Mouse (Mus musculus): ENCODE results near the gene Hoxd9. TPM values are rescaled to one million over a fixed set of nuclear protein-coding genes. Genes with fewer than 3 reads are reported as not detected.

The Hoxd9 gene
- total RNA-seq (2014; rRNA removed): not detected in 2 replicates
- not detected in 2 replicates for polyA plus RNA-seq (2015; fragmentation: Nextera tagmentation; extraction: Ambion mirVana)

GRCm38 (mm10) chr2:74697567-74698121 is at the start of gene Hoxd9:
Hoxd9 (plus strand) TSS chr2:74697727.
- Histone ChIP-seq H3K4me2 (ENCODE audit: low read depth, low read length) (peak within 1 kb of the TSS; percentile 47), H3K27ac (no peak within 1 kb of the TSS), H3K4me1 (ENCODE audit: insufficient read depth, low read length) (no peaks in the 10 kb centered on the region), H3K4me3 (ENCODE audit: low read length) (peak within 1 kb of the TSS; percentile 21), H3K27me3 (ENCODE audit: insufficient read depth, low read length) (peaks cover 91% of the 10 kb centered on the region), H3K9ac (replicated peaks; ENCODE audit: low read length) (no peak within 1 kb of the TSS), H3K9me3 (ENCODE audit: low read length) (no peaks in the 10 kb centered on the region), H3K36me3 (ENCODE audit: insufficient read depth, low read length) (no peaks in the 10 kb centered on the region)
- ATAC-seq: 0 out of 2 replicates have a peak, but pooled peaks have one; percentile 55
- no peak for DNase-seq (ENCODE audit: low spot score)
- under 1% methylated on average over 41 of the region's 43 CpGs for WGBS
- TF ChIP-seq CTCF (IDR thresholded peaks at IDR 0.05; ENCODE audit: low read depth): no peak

- no peak for TF ChIP-seq CTCF (IDR thresholded peaks at IDR 0.05; ENCODE audit: low read depth)
- 46% methylated on average over 2 of the region's 2 CpGs for WGBS
- ATAC-seq: no peak
- no peak overlapping the region for H3K4me3 ChIP-seq (ENCODE audit: low read length)
- H3K9me3 ChIP-seq (ENCODE audit: low read length): no peaks in the 10 kb centered on the region
- H3K36me3 ChIP-seq (ENCODE audit: insufficient read depth, low read length): no peaks in the 10 kb centered on the region
- H3K4me1 ChIP-seq (ENCODE audit: insufficient read depth, low read length): no peaks in the 10 kb centered on the region
- no peak overlapping the region for H3K9ac ChIP-seq (replicated peaks; ENCODE audit: low read length)
- H3K4me2 ChIP-seq (ENCODE audit: low read depth, low read length): no peak overlapping the region
- H3K27me3 ChIP-seq (ENCODE audit: insufficient read depth, low read length): peaks cover 82% of the 10 kb centered on the region
- H3K27ac ChIP-seq: no peak overlapping the region
- no peak for DNase-seq (ENCODE audit: low spot score)
Measured at GRCm38 (mm10) chr2:74652996-74653340, 44.6 kb upstream of the Hoxd9 start.

DNA sequence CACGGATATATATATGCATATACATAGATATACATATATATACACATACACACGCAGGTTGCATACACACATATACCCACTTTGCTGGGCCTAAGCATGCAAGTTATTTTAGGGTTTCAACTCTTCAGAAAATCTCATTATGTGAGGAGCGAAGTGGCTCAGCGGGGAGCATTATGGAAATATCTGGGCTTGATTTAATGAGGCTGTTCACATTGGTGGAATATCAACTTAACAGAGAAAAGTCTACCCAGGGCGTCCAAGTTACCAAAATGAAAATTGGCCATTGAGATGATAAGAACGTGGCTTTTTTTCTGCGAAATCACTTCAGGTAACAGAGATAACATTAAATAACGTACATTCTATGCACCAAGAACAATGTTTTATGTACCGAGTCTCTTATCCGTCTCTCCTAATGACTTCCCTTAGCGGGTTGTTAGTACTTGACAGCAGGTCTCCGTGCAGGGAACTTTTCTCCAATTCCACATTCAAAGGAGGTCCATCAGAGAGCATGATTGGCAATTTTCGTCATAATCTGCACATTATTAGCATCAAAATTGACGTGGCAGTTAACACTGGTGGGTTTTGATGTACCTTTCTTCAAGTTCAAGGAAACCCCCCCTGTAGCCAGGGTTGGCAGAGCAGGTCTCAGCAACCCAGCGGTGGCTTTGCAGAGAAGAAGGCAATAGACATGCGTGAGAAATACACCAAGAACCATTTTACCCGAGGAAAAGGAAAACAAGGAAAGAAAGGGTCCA is 43.6 kb upstream of the Hoxd9 start:
- WGBS: 14% methylated on average over 17 of the region's 17 CpGs
- H3K9me3 ChIP-seq (ENCODE audit: low read length): no peaks in the 10 kb centered on the region
- TF ChIP-seq CTCF (IDR thresholded peaks at IDR 0.05; ENCODE audit: low read depth): no peak
- H3K9ac ChIP-seq (replicated peaks; ENCODE audit: low read length): no peak overlapping the region
- H3K27ac ChIP-seq: no peak overlapping the region
- H3K27me3 ChIP-seq (ENCODE audit: insufficient read depth, low read length): peaks cover 84% of the 10 kb centered on the region
- no peaks in the 10 kb centered on the region for H3K36me3 ChIP-seq (ENCODE audit: insufficient read depth, low read length)
- DNase-seq (ENCODE audit: low spot score) (no peak), ATAC-seq (no peak)
- no peak overlapping the region for H3K4me3 ChIP-seq (ENCODE audit: low read length)
- H3K4me2 ChIP-seq (ENCODE audit: low read depth, low read length): no peak overlapping the region
- no peaks in the 10 kb centered on the region for H3K4me1 ChIP-seq (ENCODE audit: insufficient read depth, low read length)

- Histone ChIP-seq H3K27ac (no peak overlapping the region), H3K9ac (replicated peaks; ENCODE audit: low read length) (no peak overlapping the region), H3K36me3 (ENCODE audit: insufficient read depth, low read length) (no peaks in the 10 kb centered on the region), H3K9me3 (ENCODE audit: low read length) (no peaks in the 10 kb centered on the region), H3K4me3 (ENCODE audit: low read length) (no peak overlapping the region), H3K27me3 (ENCODE audit: insufficient read depth, low read length) (peaks cover 86% of the 10 kb centered on the region), H3K4me2 (ENCODE audit: low read depth, low read length) (no peak overlapping the region), H3K4me1 (ENCODE audit: insufficient read depth, low read length) (no peaks in the 10 kb centered on the region)
- ATAC-seq (peak; percentile 29; the same call in 1 of the 2 replicates), DNase-seq (ENCODE audit: low spot score) (no peak)
- 4% methylated on average over 17 of the region's 20 CpGs for WGBS
- no peak for TF ChIP-seq CTCF (IDR thresholded peaks at IDR 0.05; ENCODE audit: low read depth)
Measured at GRCm38 (mm10) chr2:74654743-74655419, 42.6 kb upstream of the Hoxd9 start.

DNA sequence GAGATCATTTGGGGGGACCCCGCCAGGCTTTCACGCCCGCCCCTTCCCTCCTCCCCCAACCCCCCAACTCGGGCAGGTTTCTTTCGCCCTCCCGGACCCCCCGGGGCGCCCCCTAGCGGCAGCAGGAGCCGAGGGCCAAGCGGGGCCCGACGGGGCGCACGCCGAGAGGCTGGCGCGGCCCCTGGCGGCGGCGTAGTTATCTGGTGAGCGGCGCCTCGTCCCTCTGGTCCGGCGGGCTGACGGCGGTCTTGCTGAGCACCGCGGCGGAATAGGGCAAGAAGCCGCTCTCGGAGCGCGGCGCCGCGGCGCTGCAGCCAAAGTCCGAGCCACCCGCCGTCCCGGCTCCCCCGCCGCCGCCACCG is 42.1 kb upstream of the Hoxd9 start:
- Histone ChIP-seq H3K27me3 (ENCODE audit: insufficient read depth, low read length) (peaks cover 86% of the 10 kb centered on the region), H3K36me3 (ENCODE audit: insufficient read depth, low read length) (no peaks in the 10 kb centered on the region), H3K4me1 (ENCODE audit: insufficient read depth, low read length) (no peaks in the 10 kb centered on the region), H3K27ac (no peak overlapping the region), H3K9ac (replicated peaks; ENCODE audit: low read length) (no peak overlapping the region), H3K4me2 (ENCODE audit: low read depth, low read length) (peak overlapping the region; percentile 46; the same call in 1 of the 2 replicates), H3K4me3 (ENCODE audit: low read length) (peak overlapping the region; percentile 29), H3K9me3 (ENCODE audit: low read length) (no peaks in the 10 kb centered on the region)
- TF ChIP-seq CTCF (IDR thresholded peaks at IDR 0.05; ENCODE audit: low read depth): no peak
- ATAC-seq (peak; percentile 21; the same call in 1 of the 2 replicates), DNase-seq (ENCODE audit: low spot score) (no peak)
- 0% methylated on average over 26 of the region's 47 CpGs for WGBS

DNA sequence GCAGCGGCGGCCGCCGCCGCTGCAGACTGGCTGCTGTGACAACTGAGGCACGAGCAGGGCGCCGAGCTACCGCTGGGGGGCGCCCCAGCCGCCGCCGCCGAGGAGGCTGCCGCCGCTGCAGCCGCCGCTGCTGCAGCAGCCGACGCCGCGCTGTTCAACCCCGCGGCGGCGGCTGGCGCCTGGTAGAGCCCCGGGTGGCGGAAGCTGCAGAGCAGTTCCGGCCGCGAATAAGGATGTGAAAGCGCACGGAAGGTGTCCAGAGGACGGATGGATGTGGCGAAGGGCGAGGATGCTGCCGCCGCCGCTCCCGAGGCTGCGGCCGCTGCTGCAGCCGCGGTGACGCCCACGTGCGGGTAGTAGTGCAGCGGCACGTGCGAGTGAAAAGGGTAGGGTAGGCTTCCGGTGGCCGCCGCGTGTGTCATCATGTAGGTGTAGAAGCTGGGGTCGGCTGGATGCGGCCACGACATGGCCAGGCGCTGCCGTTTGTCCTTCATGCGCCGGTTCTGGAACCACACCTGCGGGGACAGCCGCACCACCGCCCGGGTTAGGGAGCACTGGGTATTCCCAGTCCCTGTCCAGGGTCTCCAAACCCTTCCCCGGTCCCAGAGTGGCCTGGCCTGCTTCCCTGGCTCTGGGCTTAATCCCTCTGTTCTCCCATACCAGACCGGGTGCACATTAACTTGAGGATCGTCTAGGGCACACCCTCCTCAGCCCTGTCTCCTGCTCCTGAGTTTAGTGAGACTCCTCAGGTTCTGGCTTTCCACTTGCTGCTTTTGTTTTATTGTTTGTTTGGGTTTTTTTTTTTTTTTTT is 41.5 kb upstream of the Hoxd9 start:
- 2% methylated on average over 68 of the region's 69 CpGs for WGBS
- H3K9me3 ChIP-seq (ENCODE audit: low read length): no peaks in the 10 kb centered on the region
- H3K27me3 ChIP-seq (ENCODE audit: insufficient read depth, low read length): peaks cover 86% of the 10 kb centered on the region
- DNase-seq (ENCODE audit: low spot score) (peak; percentile 57), ATAC-seq (peak; percentile 58)
- H3K4me2 ChIP-seq (ENCODE audit: low read depth, low read length): peak overlapping the region; percentile 46
- H3K4me1 ChIP-seq (ENCODE audit: insufficient read depth, low read length): no peaks in the 10 kb centered on the region
- H3K9ac ChIP-seq (replicated peaks; ENCODE audit: low read length): no peak overlapping the region
- H3K36me3 ChIP-seq (ENCODE audit: insufficient read depth, low read length): no peaks in the 10 kb centered on the region
- no peak overlapping the region for H3K27ac ChIP-seq
- H3K4me3 ChIP-seq (ENCODE audit: low read length): peak overlapping the region; percentile 29
- no peak for TF ChIP-seq CTCF (IDR thresholded peaks at IDR 0.05; ENCODE audit: low read depth)

Data from hindbrain, postnatal 0 days (tissue).